Mouse (Mus musculus) embryonic facial prominence, embryonic 11.5 days (tissue): ENCODE data around the gene Gm10563. TPM values are rescaled to one million over a fixed set of nuclear protein-coding genes. Genes with fewer than 3 reads are reported as not detected.

Source experiments
- polyA plus RNA-seq: library from polyadenylated mRNA; unstranded; fragments of >200 nt; fragmentation: Nextera tagmentation; extraction: Ambion mirVana; gene quantifications from 2 replicates; pipeline ENCODE4 v1.2.1, GENCODE M21; 2014

Gene Gm10563
- polyA plus RNA-seq, 1 experiment from 2014 or later, result not detected

Other genes with a start within 250 kb of the Gm10563 start
- not detected in 2 replicates for gene Gabrd, start 247.3 kb downstream of the Gm10563 start, polyA plus RNA-seq
- 4.8 and 5.6 TPM in 2 replicates for gene Cfap74, start 236.2 kb downstream of the Gm10563 start, polyA plus RNA-seq
- not detected in 2 replicates for gene Tmem52, start 176.3 kb downstream of the Gm10563 start, polyA plus RNA-seq
- gene Gnb1, start 154.0 kb downstream of the Gm10563 start, polyA plus RNA-seq, result 677 and 691 TPM in 2 replicates
- gene Nadk, start 83.0 kb downstream of the Gm10563 start, polyA plus RNA-seq, result 110 and 112 TPM in 2 replicates
- 14.6 and 16.2 TPM in 2 replicates for gene Slc35e2, start 44.0 kb downstream of the Gm10563 start, polyA plus RNA-seq
- 65.3 and 71.2 TPM in 2 replicates for gene Cdk11b, start 20.6 kb downstream of the Gm10563 start, polyA plus RNA-seq
- gene Mmp23, start 8.0 kb upstream of the Gm10563 start, polyA plus RNA-seq, result 6.3 and 8.7 TPM in 2 replicates
- 11.0 and 11.8 TPM in 2 replicates for gene Mib2, start 23.8 kb upstream of the Gm10563 start, polyA plus RNA-seq
- gene Fndc10, start 48.9 kb upstream of the Gm10563 start, polyA plus RNA-seq, result 2.1 TPM in 2 replicates
- 147 and 151 TPM in 2 replicates for gene Ssu72, start 59.4 kb upstream of the Gm10563 start, polyA plus RNA-seq
- 0.56 and 0.70 TPM in 2 replicates for gene Tmem240, start 89.4 kb upstream of the Gm10563 start, polyA plus RNA-seq
- gene Atad3a, start 115.7 kb upstream of the Gm10563 start, polyA plus RNA-seq, result 79.0 and 87.2 TPM in 2 replicates
- gene Vwa1, start 129.3 kb upstream of the Gm10563 start, polyA plus RNA-seq, result 4.7 and 5.9 TPM in 2 replicates
- gene Tmem88b, start 140.5 kb upstream of the Gm10563 start, polyA plus RNA-seq, result 0.18 and 0.26 TPM in 2 replicates
- not detected in 2 replicates for gene Ankrd65, start 145.0 kb upstream of the Gm10563 start, polyA plus RNA-seq
- gene Mrpl20, start 157.5 kb upstream of the Gm10563 start, polyA plus RNA-seq, result 250 and 256 TPM in 2 replicates
- 170 and 173 TPM in 2 replicates for gene Ccnl2, start 167.1 kb upstream of the Gm10563 start, polyA plus RNA-seq
- gene Aurkaip1, start 185.9 kb upstream of the Gm10563 start, polyA plus RNA-seq, result 121 and 123 TPM in 2 replicates
- 34.4 and 38.2 TPM in 2 replicates for gene Mxra8, start 194.3 kb upstream of the Gm10563 start, polyA plus RNA-seq
- 6.8 and 7.7 TPM in 2 replicates for gene Dvl1, start 202.0 kb upstream of the Gm10563 start, polyA plus RNA-seq
- 0.15 and 0.27 TPM in 2 replicates for gene Tas1r3, start 218.0 kb upstream of the Gm10563 start, polyA plus RNA-seq
- gene Cptp, start 224.0 kb upstream of the Gm10563 start, polyA plus RNA-seq, result 18.3 and 21.1 TPM in 2 replicates
- gene Ints11, start 224.1 kb upstream of the Gm10563 start, polyA plus RNA-seq, result 92.8 and 93.0 TPM in 2 replicates
- gene Pusl1, start 246.4 kb upstream of the Gm10563 start, polyA plus RNA-seq, result 35.6 and 39.3 TPM in 2 replicates
- 18.6 and 21.2 TPM in 2 replicates for gene Acap3, start 246.4 kb upstream of the Gm10563 start, polyA plus RNA-seq